Mouse (Mus musculus) heart, embryonic 12.5 days (tissue): ENCODE results near the gene Tnfaip3. TPM values are rescaled to one million over a fixed set of nuclear protein-coding genes. Genes with fewer than 3 reads are reported as not detected.

Experiments used
- ATAC-seq: fragments of 200-750 bp; cut with Nextera tagmentation; 2 replicates; pipeline ENCODE4 v1.8.0; 2017; ENCODE audit warnings: moderate TSS enrichment, moderate library complexity; ENCODE audit not compliant: insufficient number of reproducible peaks, low FRiP score
- H3K27ac ChIP-seq: fragments of 300-500 bp; sonication (generic); 2 replicates; pipeline ENCODE4 v1.5.1; 2016; ENCODE audit warnings: mild to moderate bottlenecking, moderate library complexity; ENCODE audit not compliant: poor library complexity, severe bottlenecking
- H3K27me3 ChIP-seq: fragments of 300-500 bp; sonication (generic); replicated peaks from 2 replicates; pipeline ENCODE4 v1.6.1; 2016; ENCODE audit warnings: mild to moderate bottlenecking, moderate library complexity
- H3K36me3 ChIP-seq: fragments of 300-500 bp; sonication (generic); 2 replicates; pipeline ENCODE4 v1.6.1; 2016; ENCODE audit warnings: mild to moderate bottlenecking, moderate library complexity
- H3K4me1 ChIP-seq: fragments of 300-500 bp; sonication (generic); replicated peaks from 2 replicates; pipeline ENCODE4 v1.6.1; 2016; ENCODE audit warnings: mild to moderate bottlenecking
- H3K4me2 ChIP-seq: fragments of 300-500 bp; sonication (generic); 2 replicates; pipeline ENCODE4 v1.6.1; 2016; ENCODE audit warnings: mild to moderate bottlenecking, moderate library complexity
- H3K4me3 ChIP-seq: fragments of 300-500 bp; sonication (generic); 2 replicates; pipeline ENCODE4 v1.5.1; 2016; ENCODE audit warnings: mild to moderate bottlenecking
- H3K9ac ChIP-seq: fragments of 300-500 bp; sonication (generic); 2 replicates; pipeline ENCODE4 v1.6.1; 2016; ENCODE audit warnings: mild to moderate bottlenecking, moderate library complexity
- H3K9me3 ChIP-seq: fragments of 300-500 bp; sonication (generic); replicated peaks from 2 replicates; pipeline ENCODE4 v1.6.1; 2016; ENCODE audit warnings: mild to moderate bottlenecking, moderate library complexity
- WGBS: fragments of 180-500 bp; shearing (Covaris S2); methylation state at CpG from one replicate; pipeline ENCODE4 v1.1.7; 2016; 5-methylcytosine and 5-hydroxymethylcytosine counted together
- polyA plus RNA-seq: library from polyadenylated mRNA; unstranded; fragments of >200 nt; fragmentation: Nextera tagmentation; extraction: Ambion mirVana; gene quantifications from 2 replicates; pipeline ENCODE4 v1.2.1, GENCODE M21; 2016

Tnfaip3 gene
- polyA plus RNA-seq, result 3.3 and 3.9 TPM in 2 replicates

- H3K4me1 ChIP-seq, result peaks cover 11% of the 10 kb centered on the region
- peak within 1 kb of the TSS; percentile 93 for H3K4me3 ChIP-seq
- peaks cover 3% of the 10 kb centered on the region; the same call in 1 of the 2 replicates for H3K36me3 ChIP-seq
- peak within 1 kb of the TSS; percentile 88 for H3K9ac ChIP-seq
- H3K9me3 ChIP-seq, result no peaks in the 10 kb centered on the region
- H3K27ac ChIP-seq, result peak within 1 kb of the TSS; percentile 90
- peak; percentile 92 for ATAC-seq
- WGBS, result 1% methylated on average over 38 of the region's 38 CpGs
- H3K4me2 ChIP-seq, result peak within 1 kb of the TSS; percentile 87
- H3K27me3 ChIP-seq, result no peaks in the 10 kb centered on the region
These were observed at the start of gene Tnfaip3 for GRCm38 (mm10) chr10:19015257-19015862. TSS of gene Tnfaip3 (minus strand) at chr10:19015657.

- H3K36me3 ChIP-seq, result no peaks in the 10 kb centered on the region
- ATAC-seq, result no peak
- no peak overlapping the region for H3K4me2 ChIP-seq
- 66% methylated on average over 6 of the region's 6 CpGs for WGBS
- no peak overlapping the region for H3K27ac ChIP-seq
- H3K9me3 ChIP-seq, result no peaks in the 10 kb centered on the region
- H3K27me3 ChIP-seq, result no peaks in the 10 kb centered on the region
- H3K4me1 ChIP-seq, result peaks cover 21% of the 10 kb centered on the region
- H3K9ac ChIP-seq, result no peak overlapping the region
- no peak overlapping the region for H3K4me3 ChIP-seq
These were observed 49.5 kb upstream of the Tnfaip3 start for GRCm38 (mm10) chr10:19064651-19065601.

GRCm38 (mm10) chr10:19063670-19064069, 48.2 kb upstream of the Tnfaip3 start:
- no peaks in the 10 kb centered on the region for H3K27me3 ChIP-seq
- H3K27ac ChIP-seq, result no peak overlapping the region
- no peak overlapping the region for H3K4me3 ChIP-seq
- no peak overlapping the region for H3K4me2 ChIP-seq
- no peaks in the 10 kb centered on the region for H3K36me3 ChIP-seq
- H3K4me1 ChIP-seq, result peaks cover 21% of the 10 kb centered on the region
- no peak overlapping the region for H3K9ac ChIP-seq
- no peak for ATAC-seq
- 78% methylated on average over 1 of the region's 1 CpGs for WGBS
- H3K9me3 ChIP-seq, result no peaks in the 10 kb centered on the region

GRCm38 (mm10) chr10:19063208-19063607, 47.8 kb upstream of the Tnfaip3 start:
- Histone ChIP-seq H3K4me2 (no peak overlapping the region), H3K4me1 (peaks cover 21% of the 10 kb centered on the region), H3K4me3 (no peak overlapping the region), H3K27me3 (no peaks in the 10 kb centered on the region), H3K27ac (peak overlapping the region; percentile 74; the same call in 1 of the 2 replicates), H3K9ac (no peak overlapping the region), H3K36me3 (no peaks in the 10 kb centered on the region), H3K9me3 (no peaks in the 10 kb centered on the region)
- 84% methylated on average over 4 of the region's 4 CpGs for WGBS
- no peak for ATAC-seq

- 30% methylated on average over 15 of the region's 15 CpGs for WGBS
- Histone ChIP-seq H3K9me3 (no peaks in the 10 kb centered on the region), H3K27me3 (no peaks in the 10 kb centered on the region), H3K4me3 (no peak overlapping the region), H3K4me1 (peaks cover 21% of the 10 kb centered on the region), H3K36me3 (no peaks in the 10 kb centered on the region), H3K9ac (no peak overlapping the region), H3K27ac (peak overlapping the region; percentile 74), H3K4me2 (peak overlapping the region; percentile 45)
- ATAC-seq, result no peak; the same call in 1 of the 2 replicates
These were observed 46.8 kb upstream of the Tnfaip3 start for GRCm38 (mm10) chr10:19062098-19062905.

- no peak for ATAC-seq
- Histone ChIP-seq H3K9ac (no peak overlapping the region), H3K9me3 (no peaks in the 10 kb centered on the region), H3K27ac (peak overlapping the region; percentile 2; the same call in 1 of the 2 replicates), H3K4me3 (no peak overlapping the region), H3K4me2 (no peak overlapping the region), H3K36me3 (no peaks in the 10 kb centered on the region), H3K27me3 (no peaks in the 10 kb centered on the region), H3K4me1 (peaks cover 21% of the 10 kb centered on the region)
- 77% methylated on average over 3 of the region's 3 CpGs for WGBS
These were observed 45.7 kb upstream of the Tnfaip3 start for GRCm38 (mm10) chr10:19061201-19061600.

- H3K4me1 ChIP-seq, result no peaks in the 10 kb centered on the region
- H3K9ac ChIP-seq, result no peak overlapping the region
- WGBS, result 80% methylated on average over 1 of the region's 1 CpGs
- no peak overlapping the region for H3K27ac ChIP-seq
- no peak overlapping the region for H3K4me2 ChIP-seq
- H3K36me3 ChIP-seq, result no peaks in the 10 kb centered on the region
- no peak for ATAC-seq
- no peaks in the 10 kb centered on the region for H3K27me3 ChIP-seq
- H3K9me3 ChIP-seq, result no peaks in the 10 kb centered on the region
- H3K4me3 ChIP-seq, result no peak overlapping the region
These were observed 38.1 kb upstream of the Tnfaip3 start for GRCm38 (mm10) chr10:19053524-19053923.

- ATAC-seq, result no peak
- Histone ChIP-seq H3K4me3 (no peak overlapping the region), H3K4me2 (no peak overlapping the region), H3K36me3 (no peaks in the 10 kb centered on the region), H3K4me1 (no peaks in the 10 kb centered on the region), H3K9me3 (no peaks in the 10 kb centered on the region), H3K27me3 (no peaks in the 10 kb centered on the region), H3K9ac (no peak overlapping the region), H3K27ac (no peak overlapping the region)
- WGBS, result 46% methylated on average over 2 of the region's 2 CpGs
These were observed 30.5 kb upstream of the Tnfaip3 start for GRCm38 (mm10) chr10:19045986-19046385.

GRCm38 (mm10) chr10:19044765-19045516, 29.5 kb upstream of the Tnfaip3 start:
- Histone ChIP-seq H3K9me3 (no peaks in the 10 kb centered on the region), H3K27ac (no peak overlapping the region), H3K36me3 (no peaks in the 10 kb centered on the region), H3K9ac (no peak overlapping the region), H3K27me3 (no peaks in the 10 kb centered on the region), H3K4me2 (no peak overlapping the region), H3K4me3 (no peak overlapping the region), H3K4me1 (no peaks in the 10 kb centered on the region)
- ATAC-seq, result no peak
- 78% methylated on average over 9 of the region's 9 CpGs for WGBS

- Histone ChIP-seq H3K27ac (no peak overlapping the region), H3K36me3 (no peaks in the 10 kb centered on the region), H3K9ac (no peak overlapping the region), H3K4me1 (no peaks in the 10 kb centered on the region), H3K27me3 (no peaks in the 10 kb centered on the region), H3K4me3 (no peak overlapping the region), H3K9me3 (no peaks in the 10 kb centered on the region), H3K4me2 (no peak overlapping the region)
- WGBS, result 66% methylated on average over 4 of the region's 4 CpGs
- ATAC-seq, result no peak
These were observed 28.2 kb upstream of the Tnfaip3 start for GRCm38 (mm10) chr10:19043529-19044262.
